Mouse (Mus musculus) liver, postnatal 0 days (tissue): ENCODE measurements around the gene Herc4.

ENCODE experiments used
- CTCF ChIP-seq: sonication (generic); IDR thresholded peaks from 2 replicates; pipeline ENCODE4 v1.5.1; 2016; ENCODE audit warnings: antibody characterized with exemption, low read depth
- EP300 ChIP-seq: IDR thresholded peaks from 2 replicates; pipeline ENCODE4 v1.6.1; 2016; ENCODE audit warnings: antibody characterized with exemption, low read depth, mild to moderate bottlenecking

DNA sequence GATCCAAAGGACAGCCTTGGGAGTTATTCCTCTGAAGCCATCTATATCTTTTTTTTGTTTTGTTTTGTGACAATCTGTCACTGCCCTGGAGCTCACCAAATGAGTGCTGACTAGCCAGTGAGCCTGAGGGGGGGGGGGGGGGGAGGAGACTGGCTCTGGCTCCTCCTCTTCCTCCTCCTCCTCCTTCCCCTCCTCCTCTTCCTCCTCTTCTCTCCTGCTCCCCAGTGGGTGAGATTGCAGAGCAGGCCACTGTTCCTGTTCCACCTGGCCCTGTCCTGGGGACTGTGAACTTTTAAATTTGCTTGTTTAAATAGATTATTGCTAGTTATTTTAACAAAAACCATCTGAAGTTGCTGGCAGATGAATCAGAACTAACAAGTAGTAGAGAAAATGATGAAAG lies 28.8 kb downstream of the Herc4 start:
- no peak for TF ChIP-seq CTCF
- no peak for TF ChIP-seq EP300
